Mouse (Mus musculus) G1E (cell line): ENCODE results near the gene Arhgap20.

Experiments
- CTCF ChIP-seq: IDR thresholded peaks from 2 replicates; pipeline ENCODE4 v1.5.1; 2012; ENCODE audit warnings: low read depth, low read length, inconsistent platforms, mixed read lengths
- GATA1 ChIP-seq: IDR thresholded peaks from 2 replicates; pipeline ENCODE4 v1.6.1; 2012; ENCODE audit warnings: borderline replicate concordance, low read length, inconsistent platforms, mixed read lengths

DNA sequence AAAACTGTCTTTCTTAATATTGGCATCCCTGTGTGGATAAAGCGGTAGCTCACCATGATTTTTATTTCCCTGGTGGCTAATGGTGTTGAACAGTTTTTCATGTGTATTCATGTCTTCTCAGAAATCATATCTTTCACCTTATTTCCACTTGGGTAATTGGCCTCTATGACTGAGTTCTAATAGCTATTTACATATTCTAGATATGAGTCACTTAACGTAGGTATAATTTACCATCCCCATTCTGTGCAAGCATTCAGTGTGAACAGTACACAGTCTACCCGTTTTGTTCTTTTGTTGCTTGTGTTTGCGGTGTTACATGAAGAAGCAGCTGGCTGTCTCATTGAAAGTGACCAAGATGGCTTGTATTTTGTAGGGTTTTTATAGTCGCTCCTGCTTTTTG, 14.1 kb downstream of the Arhgap20 start:
- TF ChIP-seq CTCF (no peak), GATA1 (no peak)
